Mouse (Mus musculus) cerebellum, adult 2 months (tissue): ENCODE results near the gene Ccno. TPM values are rescaled to one million over a fixed set of nuclear protein-coding genes. Genes with fewer than 3 reads are reported as not detected.

ENCODE experiments used
- DNase-seq, 2 experiments: peaks; one replicate each; pipeline ENCODE4 v3.0.0; 2021
- H3K27ac ChIP-seq: fragments of 200-500 bp; 2 replicates; pipeline ENCODE4 v1.5.1; 2012; ENCODE audit warnings: low read length, control low read depth, inconsistent platforms; ENCODE audit not compliant: insufficient read depth
- H3K27me3 ChIP-seq: fragments of 200-500 bp; 2 replicates; pipeline ENCODE4 v1.6.1; 2012; ENCODE audit warnings: inconsistent platforms, mild to moderate bottlenecking, low read length, moderate library complexity; ENCODE audit not compliant: control insufficient read depth, insufficient read depth
- H3K4me1 ChIP-seq: fragments of 200-500 bp; 2 replicates; pipeline ENCODE4 v1.6.1; 2011; ENCODE audit warnings: low read length; ENCODE audit not compliant: control insufficient read depth, insufficient read depth
- H3K4me3 ChIP-seq: fragments of 200-500 bp; replicated peaks from 2 replicates; pipeline ENCODE3; 2011; ENCODE audit warnings: mild to moderate bottlenecking, low read depth, low read length, control low read depth; ENCODE audit not compliant: insufficient read depth
- CTCF ChIP-seq: fragments of 200-500 bp; IDR thresholded peaks from 2 replicates; pipeline ENCODE4 v1.5.1; 2011; ENCODE audit warnings: low read depth, mild to moderate bottlenecking, control low read depth, low read length, moderate library complexity, borderline replicate concordance; ENCODE audit not compliant: insufficient read depth
- POLR2A ChIP-seq: fragments of 200-500 bp; IDR thresholded peaks from 2 replicates; pipeline ENCODE4 v1.6.1; 2011; ENCODE audit warnings: low read length, control low read depth, borderline replicate concordance; ENCODE audit not compliant: insufficient read depth
- WGBS: fragments of 180-500 bp; shearing (Covaris S2); methylation state at CpG from one replicate; pipeline ENCODE4 v1.1.7; 2018; 5-methylcytosine and 5-hydroxymethylcytosine counted together
- polyA plus RNA-seq: library from polyadenylated mRNA; depleted of rRNA; stranded (reverse); fragments of >200 nt; gene quantifications from 2 replicates; pipeline ENCODE4 v1.2.3, GENCODE M21; 2012

Gene Ccno
- polyA plus RNA-seq, 1 experiment, result 0.82 TPM

- H3K27me3 ChIP-seq, result peaks cover 5% of the 10 kb centered on the region; the same call in 1 of the 2 replicates
Observed at GRCm38 (mm10) chr13:112985605-112986450, 1.8 kb upstream of the Ccno start.

GRCm38 (mm10) chr13:112986451-112986950 is 1.1 kb upstream of the Ccno start:
- 8% methylated on average over 17 of the region's 17 CpGs for WGBS
- TF ChIP-seq POLR2A (no peak), CTCF (no peak)
- peaks cover 6% of the 10 kb centered on the region for H3K4me1 ChIP-seq
- H3K27ac ChIP-seq, result no peak overlapping the region
- no peak for DNase-seq
- H3K4me3 ChIP-seq, result no peak overlapping the region
- H3K27me3 ChIP-seq, result peaks cover 5% of the 10 kb centered on the region; the same call in 1 of the 2 replicates

More at GRCm38 (mm10) chr13:112985605-112986450, 1.8 kb upstream of the Ccno start:
- no peak for DNase-seq
- peaks cover 6% of the 10 kb centered on the region for H3K4me1 ChIP-seq
- 38% methylated on average over 18 of the region's 18 CpGs for WGBS
- TF ChIP-seq POLR2A, result no peak
- no peak for TF ChIP-seq CTCF
- H3K4me3 ChIP-seq, result no peak overlapping the region
- H3K27ac ChIP-seq, result no peak overlapping the region

DNA sequence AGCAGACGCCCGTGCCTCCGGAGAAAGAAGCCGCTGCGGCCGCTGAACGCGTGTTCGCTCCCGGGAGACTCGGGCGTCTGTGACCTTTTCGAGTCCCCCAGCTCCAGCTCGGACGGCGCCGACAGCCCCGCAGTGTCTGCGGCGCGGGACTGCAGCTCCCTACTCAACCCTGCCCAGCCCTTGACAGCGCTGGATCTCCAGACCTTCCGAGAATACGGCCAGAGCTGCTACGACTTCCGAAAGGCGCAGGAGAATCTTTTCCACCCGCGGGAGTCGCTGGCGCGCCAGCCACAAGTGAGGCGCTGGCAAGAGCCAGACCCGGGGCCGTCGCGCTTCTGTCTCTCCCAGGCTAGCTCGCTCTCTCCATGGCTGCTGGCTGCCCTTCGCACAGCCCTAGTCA is 389 bp downstream of the Ccno start:
- TF ChIP-seq POLR2A, result no peak
- TF ChIP-seq CTCF, result no peak
- DNase-seq, result no peak
- Histone ChIP-seq H3K4me1 (peaks cover 6% of the 10 kb centered on the region), H3K27ac (no peak overlapping the region), H3K27me3 (peaks cover 5% of the 10 kb centered on the region; the same call in 1 of the 2 replicates), H3K4me3 (peak overlapping the region; percentile 21)
- under 1% methylated on average over 39 of the region's 39 CpGs for WGBS

DNA sequence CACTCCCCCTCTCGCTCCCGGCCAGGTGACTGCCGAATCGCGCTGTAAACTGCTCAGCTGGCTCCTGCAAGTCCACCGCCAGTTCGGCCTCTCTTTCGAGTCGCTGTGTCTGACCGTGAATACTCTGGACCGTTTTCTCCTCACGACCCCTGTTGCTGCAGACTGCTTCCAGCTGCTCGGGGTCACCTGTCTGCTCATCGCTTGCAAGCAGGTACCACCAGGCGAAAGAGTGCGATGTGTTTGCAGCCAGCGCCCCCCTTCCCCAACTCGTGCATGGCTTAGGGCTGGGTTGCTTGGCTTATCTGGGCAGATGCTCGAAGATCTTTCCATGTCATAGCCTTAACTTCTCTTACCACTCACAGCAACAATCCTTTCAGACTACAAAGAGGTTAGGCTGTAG is 1.3 kb downstream of the Ccno start:
- TF ChIP-seq CTCF (no peak), POLR2A (no peak)
- H3K27me3 ChIP-seq, result peaks cover 5% of the 10 kb centered on the region; the same call in 1 of the 2 replicates
- no peak overlapping the region for H3K27ac ChIP-seq
- H3K4me3 ChIP-seq, result peak overlapping the region; percentile 26
- peaks cover 6% of the 10 kb centered on the region for H3K4me1 ChIP-seq
- WGBS, result under 1% methylated on average over 19 of the region's 19 CpGs
- no peak for DNase-seq

GRCm38 (mm10) chr13:112989541-112989940 is 1.9 kb downstream of the Ccno start:
- H3K4me3 ChIP-seq, result no peak overlapping the region
- peaks cover 5% of the 10 kb centered on the region; the same call in 1 of the 2 replicates for H3K27me3 ChIP-seq
- TF ChIP-seq POLR2A (no peak), CTCF (no peak)
- no peak for DNase-seq
- H3K4me1 ChIP-seq, result peaks cover 6% of the 10 kb centered on the region
- WGBS, result 4% methylated on average over 23 of the region's 23 CpGs
- no peak overlapping the region for H3K27ac ChIP-seq

DNA sequence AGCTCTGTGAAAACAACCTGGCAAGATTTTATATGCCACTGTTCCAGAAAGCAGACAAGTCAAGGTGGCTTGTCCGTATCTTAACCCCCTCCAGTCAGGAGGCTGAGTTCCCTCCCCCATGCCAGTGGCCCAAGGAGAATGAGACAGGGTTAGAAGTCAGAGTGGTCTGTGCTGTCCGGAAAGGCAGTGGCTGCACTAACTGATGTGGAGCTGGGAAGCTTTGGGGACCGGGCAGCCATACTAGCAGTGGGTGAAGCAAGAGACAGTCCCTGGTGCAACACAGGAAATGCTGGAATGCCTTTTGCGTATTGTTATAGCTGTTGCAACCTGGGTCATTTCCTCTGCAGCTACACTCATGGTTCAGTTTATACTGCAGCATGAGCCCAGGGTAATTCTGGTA is 2.7 kb downstream of the Ccno start:
- Histone ChIP-seq H3K4me3 (no peak overlapping the region), H3K4me1 (peaks cover 6% of the 10 kb centered on the region), H3K27me3 (peaks cover 5% of the 10 kb centered on the region; the same call in 1 of the 2 replicates), H3K27ac (no peak overlapping the region)
- WGBS, result 33% methylated on average over 4 of the region's 4 CpGs
- no peak for TF ChIP-seq CTCF
- TF ChIP-seq POLR2A, result no peak
- no peak for DNase-seq

DNA sequence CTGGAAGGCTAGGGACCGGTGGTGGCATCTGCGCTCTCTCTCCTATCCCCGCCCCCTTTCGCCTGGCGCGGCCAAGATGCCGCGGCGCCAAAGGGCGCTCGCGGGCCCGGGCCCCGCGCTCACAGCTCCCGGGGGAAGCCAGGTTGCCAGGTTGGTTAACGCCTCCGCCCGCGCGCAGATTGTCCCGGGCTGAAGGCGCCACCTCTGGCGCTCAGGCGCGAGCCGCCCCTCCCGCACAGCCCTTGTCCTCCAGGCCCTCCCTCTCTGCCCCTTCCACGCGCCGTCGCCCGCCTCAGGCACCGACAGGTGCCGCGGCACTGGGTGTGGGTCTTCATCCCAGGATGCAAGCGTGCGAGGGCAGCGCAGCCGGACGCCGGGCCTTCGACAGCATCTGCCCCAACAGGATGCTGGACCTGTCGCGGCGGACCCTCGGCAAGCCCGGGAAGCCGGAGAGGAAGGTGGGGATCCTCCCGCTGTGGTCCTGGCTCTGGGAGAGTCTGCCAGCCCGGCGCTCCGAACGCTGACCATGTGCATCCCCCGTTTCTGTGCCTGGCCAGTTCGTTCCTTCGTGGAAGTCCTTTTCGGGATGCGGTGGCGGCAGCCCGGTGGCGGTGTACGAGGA is 6.0 kb downstream of the Ccno start, which contains the start of gene Mcidas:
Gene Mcidas (plus strand): TSS at position 315 of the 622 bp plus-strand sequence.
- TF ChIP-seq POLR2A (no peak), CTCF (no peak)
- Histone ChIP-seq H3K4me3 (peak within 1 kb of the TSS; percentile 64), H3K27ac (no peak within 1 kb of the TSS), H3K4me1 (peaks cover 3% of the 10 kb centered on the region), H3K27me3 (peaks cover 5% of the 10 kb centered on the region; the same call in 1 of the 2 replicates)
- DNase-seq, result peak; percentile 41 to 48
- WGBS, result under 1% methylated on average over 63 of the region's 63 CpGs

GRCm38 (mm10) chr13:112994191-112994590 is 6.6 kb downstream of the Ccno start:
- TF ChIP-seq POLR2A (no peak), CTCF (peak; percentile 78)
- H3K27ac ChIP-seq, result no peak overlapping the region
- peak; percentile 64 to 72 for DNase-seq
- peaks cover 5% of the 10 kb centered on the region; the same call in 1 of the 2 replicates for H3K27me3 ChIP-seq
- H3K4me1 ChIP-seq, result no peaks in the 10 kb centered on the region
- 1% methylated on average over 25 of the region's 25 CpGs for WGBS
- H3K4me3 ChIP-seq, result peak overlapping the region; percentile 64
